Mouse (Mus musculus) ES-E14 (cell line): ENCODE measurements at regions not wholly inside any gene's neighbourhood (a gene's known extent, or its start where the extent isn't known, plus 50 kb on each side); places are given as distances from the start of the nearest gene placed in this dataset.

Experiments used
- DNase-seq: peaks from one replicate; pipeline ENCODE4 v3.0.0-alpha.2; 2013; ENCODE audit warnings: low read depth, low spot score
- H3K27ac ChIP-seq: 2 replicates; pipeline ENCODE4 v1.5.1; 2012; ENCODE audit warnings: low read depth, mild to moderate bottlenecking, low read length, moderate library complexity, mixed read lengths; ENCODE audit not compliant: poor library complexity, insufficient read depth, severe bottlenecking
- H3K36me3 ChIP-seq: 2 replicates; pipeline ENCODE4 v1.6.1; 2012; ENCODE audit warnings: mild to moderate bottlenecking, low read length, moderate library complexity, mixed read lengths; ENCODE audit not compliant: control insufficient read depth, poor library complexity, insufficient read depth, severe bottlenecking
- H3K4me1 ChIP-seq, 2 experiments: fragments of 150-350 bp in 1 of 2; sonication (generic) in 1 of 2; 2 replicates each; pipeline ENCODE4 v1.6.1; 2012; ENCODE audit warnings: low read length in 2 of 2, mild to moderate bottlenecking in 1 of 2, mixed read lengths in 1 of 2; ENCODE audit not compliant: control insufficient read depth in 2 of 2, insufficient read depth in 2 of 2, poor library complexity in 1 of 2
- H3K4me3 ChIP-seq, 2 experiments: fragments of 150-350 bp in 1 of 2; sonication (generic) in 1 of 2; 2 replicates each; pipeline ENCODE4 v1.5.1; 2012; ENCODE audit warnings: low read length in 2 of 2, low read depth in 1 of 2, mild to moderate bottlenecking in 1 of 2, mixed read lengths in 1 of 2; ENCODE audit not compliant: insufficient read depth in 1 of 2, poor library complexity in 1 of 2, severe bottlenecking in 1 of 2
- H3K9ac ChIP-seq: 2 replicates; pipeline ENCODE4 v1.6.1; 2012; ENCODE audit warnings: low read depth, mild to moderate bottlenecking, low read length, mixed read lengths; ENCODE audit not compliant: poor library complexity, insufficient read depth, severe bottlenecking
- H3K9me3 ChIP-seq: fragments of 150-350 bp; sonication (generic); 2 replicates; pipeline ENCODE4 v1.6.1; 2012; ENCODE audit warnings: low read depth, mild to moderate bottlenecking, low read length; ENCODE audit not compliant: control insufficient read depth, insufficient read depth
- CHD2 ChIP-seq: IDR thresholded peaks from 2 replicates; pipeline ENCODE4 v1.6.1; 2014; ENCODE audit warnings: mild to moderate bottlenecking, low read depth, low read length, inconsistent platforms
- HCFC1 ChIP-seq: IDR thresholded peaks from 2 replicates; pipeline ENCODE4 v1.6.1; 2012; ENCODE audit warnings: low read length, inconsistent platforms, borderline replicate concordance; ENCODE audit not compliant: insufficient read depth
- MAFK ChIP-seq: IDR thresholded peaks from 2 replicates; pipeline ENCODE4 v1.6.1; 2014; ENCODE audit warnings: mild to moderate bottlenecking, low read depth, low read length, inconsistent platforms; ENCODE audit not compliant: insufficient read depth
- ZC3H11A ChIP-seq: IDR thresholded peaks from 2 replicates; pipeline ENCODE4 v1.6.1; 2012; ENCODE audit warnings: low read depth, mild to moderate bottlenecking, inconsistent platforms, low read length, borderline replicate concordance
- ZNF384 ChIP-seq: IDR thresholded peaks from 2 replicates; pipeline ENCODE4 v1.6.1; 2012; ENCODE audit warnings: low read depth, low read length, inconsistent platforms
- in situ Hi-C, 2 experiments: fragments of 600-800 bp; cut with MboI; formaldehyde crosslinking; loops; one replicate each; pipeline ENCODE4 v1.15.1; 2025; ENCODE audit warnings: low sequenced_read_pairs in 2 of 2, inconsistent platforms in 1 of 2; ENCODE audit not compliant: unreplicated experiment in 2 of 2

DNA sequence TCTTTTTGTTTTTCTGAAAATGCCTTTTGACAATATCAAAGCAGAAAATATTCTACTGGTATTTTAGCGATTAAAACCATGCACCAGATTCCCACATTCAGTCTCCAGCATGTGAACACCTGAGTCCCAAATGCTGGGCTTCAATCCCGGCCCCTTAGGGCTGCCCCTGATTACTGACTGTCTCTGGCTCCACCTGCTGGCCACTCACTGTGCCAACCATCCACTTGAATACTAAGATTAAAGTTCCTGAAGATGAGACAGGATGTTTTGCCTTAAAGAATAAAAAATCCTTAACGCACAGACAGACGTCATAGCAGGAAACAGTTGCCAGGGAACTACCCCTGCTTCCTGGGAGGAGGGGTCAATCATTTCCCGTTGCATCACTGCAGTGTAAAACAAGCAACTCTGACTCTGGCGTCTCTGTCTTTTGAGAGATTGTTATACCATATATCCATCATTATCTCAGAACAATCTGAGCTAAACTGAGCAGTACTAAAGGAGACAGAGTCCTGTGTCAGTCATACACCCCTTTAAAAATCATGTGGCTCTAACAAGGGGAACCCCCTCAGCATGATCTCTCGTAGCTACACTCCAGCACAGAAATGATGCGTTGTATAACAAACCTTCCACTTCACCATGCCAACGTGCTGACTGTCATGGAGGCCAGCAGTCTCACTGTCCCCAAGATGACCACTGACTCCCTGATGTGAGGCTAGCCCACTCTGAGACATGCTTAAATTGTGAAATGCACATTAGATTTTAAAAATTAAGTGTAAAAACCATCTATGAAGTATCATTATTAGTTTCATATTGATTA, 211.1 kb upstream of the Rack1 start:
- H3K4me1 ChIP-seq: no peaks in the 10 kb centered on the region
- peak; percentile 76; the same call in 1 of the 2 replicates for TF ChIP-seq ZC3H11A
- TF ChIP-seq MAFK: no peak
- DNase-seq: peak; percentile 35
- no peak overlapping the region for H3K4me3 ChIP-seq
- in situ Hi-C loops: no loop called here
- H3K36me3 ChIP-seq: no peaks in the 10 kb centered on the region
- no peak overlapping the region for H3K9ac ChIP-seq
- no peak overlapping the region for H3K27ac ChIP-seq
- no peaks in the 10 kb centered on the region for H3K9me3 ChIP-seq

DNA sequence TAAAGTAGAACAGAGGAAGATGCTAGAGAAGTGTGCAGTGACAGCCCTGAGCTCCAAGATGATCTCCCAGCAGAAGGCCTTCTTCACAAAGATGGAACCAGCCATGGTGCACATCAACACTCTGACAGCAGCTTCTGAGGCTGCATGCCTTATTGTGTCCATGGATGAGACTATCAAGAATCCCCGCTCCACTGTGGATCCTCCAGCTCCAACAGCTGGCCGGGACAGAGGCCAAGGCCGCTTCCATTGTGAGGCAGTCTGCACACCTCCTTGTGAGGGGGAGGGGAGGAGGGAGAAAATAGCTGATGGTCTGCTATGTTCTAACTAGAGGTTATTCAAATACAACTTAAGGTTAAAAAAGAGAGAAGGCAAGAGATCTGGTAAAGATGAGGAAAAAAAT, 231.4 kb upstream of the Rack1 start:
- Histone ChIP-seq H3K4me1 (no peaks in the 10 kb centered on the region), H3K4me3 (no peak overlapping the region), H3K9me3 (no peaks in the 10 kb centered on the region), H3K27ac (no peak overlapping the region), H3K9ac (no peak overlapping the region), H3K36me3 (no peaks in the 10 kb centered on the region)
- TF ChIP-seq HCFC1 (no peak), ZNF384 (no peak), MAFK (no peak), ZC3H11A (no peak), CHD2 (no peak)
- in situ Hi-C loops: no loop called here
- no peak for DNase-seq

GRCm38 (mm10) chr11:48567583-48568562, 232.3 kb upstream of the Rack1 start:
- H3K9me3 ChIP-seq: no peaks in the 10 kb centered on the region
- H3K9ac ChIP-seq: no peak overlapping the region
- DNase-seq: no peak
- H3K27ac ChIP-seq: no peak overlapping the region
- no peak overlapping the region for H3K4me3 ChIP-seq
- in situ Hi-C loops: no loop called here
- TF ChIP-seq MAFK (no peak), ZC3H11A (no peak), ZNF384 (no peak), HCFC1 (no peak), CHD2 (no peak)
- H3K4me1 ChIP-seq: no peaks in the 10 kb centered on the region
- no peaks in the 10 kb centered on the region for H3K36me3 ChIP-seq

- Histone ChIP-seq H3K4me1 (no peaks in the 10 kb centered on the region), H3K27ac (no peak overlapping the region), H3K9me3 (no peaks in the 10 kb centered on the region), H3K9ac (no peak overlapping the region), H3K4me3 (no peak overlapping the region), H3K36me3 (no peaks in the 10 kb centered on the region)
- in situ Hi-C loops: no loop called here
- TF ChIP-seq ZC3H11A (no peak), ZNF384 (no peak), HCFC1 (no peak), CHD2 (no peak), MAFK (no peak)
- no peak for DNase-seq
Measured at GRCm38 (mm10) chr11:48558053-48558452, 242.1 kb upstream of the Rack1 start.
